8 mouse cellular contexts compared by ENCODE assay signal in genomic region chr2:155357686-155358399, GRCm38 (mm10). TPM values are rescaled to one million over a fixed set of nuclear protein-coding genes. Genes with fewer than 3 reads are reported as not detected.
DNase-seq lines count a peak whose midpoint lies in the region; ATAC-seq and TF ChIP-seq lines count a peak whose summit lies in the region.

No protein-coding gene starts in this region.

- peak overlapping the region; percentile 58 for H3K4me2 ChIP-seq in hindbrain, embryonic 13.5 days
- peak overlapping the region; percentile 73 for H3K4me2 ChIP-seq in limb, embryonic 14.5 days (replicated peaks; ENCODE audit: low read depth, low read length, severe bottlenecking)
- H3K4me2 ChIP-seq in neural tube, embryonic 15.5 days: peak overlapping the region; percentile 80

- DNase-seq in spleen, postnatal 10 days (ENCODE audit: low spot score in 2 of 2): peak; percentile 18 to 19
- no peak for DNase-seq in spleen, postnatal 36 days (ENCODE audit: low spot score in 2 of 2)
- DNase-seq in limb, embryonic 14.5 days (ENCODE audit: low spot score): no peak
- DNase-seq in adipocyte (ENCODE audit: low spot score): no peak
- no peak for DNase-seq in layer of hippocampus, adult 9-10 months (ENCODE audit: low spot score)

- no peaks in the 10 kb centered on the region for H3K36me3 ChIP-seq in hindbrain, embryonic 13.5 days
- H3K36me3 ChIP-seq in limb, embryonic 14.5 days (ENCODE audit: control insufficient read depth, insufficient read depth, low read length): no peaks in the 10 kb centered on the region
- H3K36me3 ChIP-seq in neural tube, embryonic 15.5 days: no peaks in the 10 kb centered on the region

- H3K4me1 ChIP-seq in cortical plate, adult 2 months (ENCODE audit: control insufficient read depth, insufficient read depth, low read length): no peaks in the 10 kb centered on the region
- peaks cover 13% of the 10 kb centered on the region for H3K4me1 ChIP-seq in hindbrain, embryonic 13.5 days (replicated peaks)
- H3K4me1 ChIP-seq in limb, embryonic 14.5 days (ENCODE audit: control insufficient read depth, insufficient read depth, low read length): peaks cover 6% of the 10 kb centered on the region; the same call in 1 of the 2 replicates
- peaks cover 22% of the 10 kb centered on the region for H3K4me1 ChIP-seq in neural tube, embryonic 15.5 days

- peak overlapping the region; percentile 87 for H3K4me3 ChIP-seq in cortical plate, adult 2 months (ENCODE audit: insufficient read depth, low read length)
- peak overlapping the region; percentile 86 for H3K4me3 ChIP-seq in hindbrain, embryonic 13.5 days
- peak overlapping the region; percentile 81 for H3K4me3 ChIP-seq in limb, embryonic 14.5 days (replicated peaks; ENCODE audit: low read length)
- H3K4me3 ChIP-seq in neural tube, embryonic 15.5 days (replicated peaks): peak overlapping the region; percentile 87

- no peaks in the 10 kb centered on the region for H3K9me3 ChIP-seq in hindbrain, embryonic 13.5 days
- H3K9me3 ChIP-seq in limb, embryonic 14.5 days (ENCODE audit: control insufficient read depth, low read length): no peaks in the 10 kb centered on the region
- H3K9me3 ChIP-seq in neural tube, embryonic 15.5 days (replicated peaks): no peaks in the 10 kb centered on the region

- 0 out of 2 replicates have a peak, but pooled peaks cover 4% of the 10 kb centered on the region for H3K27me3 ChIP-seq in hindbrain, embryonic 13.5 days
- H3K27me3 ChIP-seq in limb, embryonic 14.5 days (ENCODE audit: control insufficient read depth, insufficient read depth, low read length): no peaks in the 10 kb centered on the region
- H3K27me3 ChIP-seq in neural tube, embryonic 15.5 days (replicated peaks): no peaks in the 10 kb centered on the region

- peak; percentile 62 for ATAC-seq in hindbrain, embryonic 13.5 days (ENCODE audit: low FRiP score)
- ATAC-seq in limb, embryonic 14.5 days (ENCODE audit: low FRiP score, low read depth): peak; percentile 12; the same call in 1 of the 2 replicates
- ATAC-seq in neural tube, embryonic 15.5 days (ENCODE audit: low FRiP score): peak; percentile 62

- TF ChIP-seq POLR2A in cortical plate, adult 2 months (IDR thresholded peaks at IDR 0.05; ENCODE audit: extremely low read depth, insufficient read depth, low read length): no peak
- no peak for TF ChIP-seq POLR2A in limb, embryonic 14.5 days (IDR thresholded peaks at IDR 0.05; ENCODE audit: borderline replicate concordance, extremely low read depth, insufficient read depth, insufficient read length)

- 35% methylated on average over 14 of the region's 14 CpGs for WGBS in hindbrain, embryonic 13.5 days
- 35% methylated on average over 14 of the region's 14 CpGs for whole genome bisulfite sequencing in limb, embryonic 14.5 days
- WGBS in neural tube, embryonic 15.5 days: 28% methylated on average over 14 of the region's 14 CpGs

- no peak overlapping the region for H3K27ac ChIP-seq in cortical plate, adult 2 months (ENCODE audit: insufficient read depth, low read length)
- peak overlapping the region; percentile 56 for H3K27ac ChIP-seq in hindbrain, embryonic 13.5 days
- H3K27ac ChIP-seq in limb, embryonic 14.5 days (replicated peaks; ENCODE audit: low read depth, low read length): no peak overlapping the region; the same call in 1 of the 2 replicates
- peak overlapping the region; percentile 78 for H3K27ac ChIP-seq in neural tube, embryonic 15.5 days (replicated peaks)

- TF ChIP-seq CTCF in cortical plate, adult 2 months (IDR thresholded peaks at IDR 0.05; ENCODE audit: extremely low read depth, insufficient read depth, low read length): no peak

- peak overlapping the region; percentile 66 for H3K9ac ChIP-seq in hindbrain, embryonic 13.5 days
- peak overlapping the region; percentile 26; the same call in 1 of the 2 replicates for H3K9ac ChIP-seq in limb, embryonic 14.5 days (ENCODE audit: low read depth, low read length, severe bottlenecking)
- H3K9ac ChIP-seq in neural tube, embryonic 15.5 days (replicated peaks): peak overlapping the region; percentile 26

RNA-seq across cellular contexts. Expression of gene Pigu, which starts 0.6 kb away (rescaled TPM):
- 36.9 and 39.9 TPM in 2 replicates for polyA plus RNA-seq in cortical plate, adult 2 months (2012; rRNA removed)
- polyA plus RNA-seq in hindbrain, embryonic 13.5 days (2015; fragmentation: Nextera tagmentation; extraction: Ambion mirVana): 52.1 and 53.6 TPM in 2 replicates
- 50.7 and 66.4 TPM in 2 replicates for polyA plus RNA-seq in limb, embryonic 14.5 days (2012; rRNA removed)
- 43.8 and 49.4 TPM in 2 replicates for polyA plus RNA-seq in limb, embryonic 14.5 days (2014; fragmentation: Nextera tagmentation; extraction: Ambion mirVana)
- 57.0 and 57.4 TPM in 2 replicates for polyA plus RNA-seq in neural tube, embryonic 15.5 days (2015; fragmentation: Nextera tagmentation; extraction: Ambion mirVana)

RNA-seq across cellular contexts. Expression of gene Trp53inp2, which starts 23.0 kb away (rescaled TPM):
- 151 and 170 TPM in 2 replicates for polyA plus RNA-seq in cortical plate, adult 2 months (2012; rRNA removed)
- 125 and 126 TPM in 2 replicates for polyA plus RNA-seq in hindbrain, embryonic 13.5 days (2015; fragmentation: Nextera tagmentation; extraction: Ambion mirVana)
- polyA plus RNA-seq in limb, embryonic 14.5 days (2012; rRNA removed): 26.8 and 35.7 TPM in 2 replicates
- polyA plus RNA-seq in limb, embryonic 14.5 days (2014; fragmentation: Nextera tagmentation; extraction: Ambion mirVana): 15.5 and 17.6 TPM in 2 replicates
- 82.8 and 88.7 TPM in 2 replicates for polyA plus RNA-seq in neural tube, embryonic 15.5 days (2015; fragmentation: Nextera tagmentation; extraction: Ambion mirVana)

Comparison
In these comparisons a context has a peak if more than half of its experiments do, and no peak if none do; other contexts are left out.
1. DNase-seq: peak in spleen, postnatal 10 days (2 of 2); none in spleen, postnatal 36 days (0 of 2), limb, embryonic 14.5 days (single experiment), adipocyte (single experiment) and layer of hippocampus, adult 9-10 months (single experiment).
2. H3K27ac ChIP-seq: peak in hindbrain, embryonic 13.5 days (single experiment) and neural tube, embryonic 15.5 days (single experiment); none in cortical plate, adult 2 months (single experiment) and limb, embryonic 14.5 days (single experiment).
3. ATAC-seq: peak in every context shown above with its lines; median percentile 62 in hindbrain, embryonic 13.5 days; 62 in neural tube, embryonic 15.5 days; 12 in limb, embryonic 14.5 days.
4. Peak in every context shown above with its lines, with median percentiles within 50 percentile points of each other: H3K4me3 ChIP-seq, H3K4me2 ChIP-seq and H3K9ac ChIP-seq.